Mouse (Mus musculus): ENCODE measurements at regions not wholly inside any gene's neighbourhood (a gene's known extent, or its start where the extent isn't known, plus 50 kb on each side); places are given as distances from the start of the nearest gene placed in this dataset.

GRCm38 (mm10) chr12:28186695-28187094 lies 365.5 kb downstream of the Dcdc2c start:
- DNase-seq (ENCODE audit: extremely low spot score, low spot score), result no peak

GRCm38 (mm10) chr12:28181265-28181664 lies 370.9 kb downstream of the Dcdc2c start:
- no peak for DNase-seq (ENCODE audit: extremely low spot score, low spot score)

DNA sequence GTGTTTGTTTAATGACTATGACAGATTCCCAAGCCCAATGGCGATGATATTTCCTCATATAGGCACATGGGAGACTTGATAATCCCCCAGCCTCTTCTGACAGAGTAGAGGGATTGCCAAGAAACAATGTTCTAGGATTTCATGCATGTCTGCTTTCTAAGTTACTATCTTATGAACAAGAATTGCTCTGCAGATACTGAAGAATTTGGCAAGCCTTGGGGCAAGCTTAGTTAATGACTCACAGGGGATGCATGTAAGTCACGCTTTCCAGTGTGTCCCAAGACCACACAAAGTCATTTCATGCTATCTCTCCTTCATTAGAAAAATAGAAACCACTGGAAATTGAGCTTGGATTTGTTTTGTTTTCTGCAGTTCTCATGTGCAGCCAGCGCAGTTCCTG lies 376.2 kb downstream of the Dcdc2c start:
- DNase-seq (ENCODE audit: extremely low spot score, low spot score), result no peak

GRCm38 (mm10) chr12:28174078-28174477 lies 378.1 kb downstream of the Dcdc2c start:
- DNase-seq (ENCODE audit: extremely low spot score, low spot score), result no peak

- DNase-seq (ENCODE audit: extremely low spot score, low spot score), result no peak
Observed at GRCm38 (mm10) chr12:28158786-28159185, 393.4 kb downstream of the Dcdc2c start.

DNA sequence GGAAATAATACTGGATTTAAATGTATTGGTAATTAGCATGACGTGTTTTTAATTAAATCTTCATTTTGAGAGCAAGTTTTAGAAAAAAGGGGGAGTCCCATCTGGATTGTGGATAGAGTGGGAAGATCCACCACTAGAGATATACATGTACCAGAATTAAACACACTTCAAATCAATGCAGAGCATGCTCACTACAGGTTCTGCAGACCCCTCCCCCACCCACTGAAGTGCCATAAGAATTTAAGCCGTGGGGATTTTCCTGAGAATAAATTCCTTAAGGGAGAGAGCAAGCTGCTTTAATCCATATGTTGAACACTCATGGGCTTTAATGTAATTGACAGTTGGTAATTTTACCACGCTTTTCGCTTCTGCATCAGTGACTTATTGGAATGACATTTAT lies 401.4 kb downstream of the Dcdc2c start:
- no peak for DNase-seq (ENCODE audit: extremely low spot score, low spot score)

- no peak for DNase-seq (ENCODE audit: extremely low spot score, low spot score)
Observed at GRCm38 (mm10) chr12:28135810-28136592, 416.2 kb downstream of the Dcdc2c start.

DNA sequence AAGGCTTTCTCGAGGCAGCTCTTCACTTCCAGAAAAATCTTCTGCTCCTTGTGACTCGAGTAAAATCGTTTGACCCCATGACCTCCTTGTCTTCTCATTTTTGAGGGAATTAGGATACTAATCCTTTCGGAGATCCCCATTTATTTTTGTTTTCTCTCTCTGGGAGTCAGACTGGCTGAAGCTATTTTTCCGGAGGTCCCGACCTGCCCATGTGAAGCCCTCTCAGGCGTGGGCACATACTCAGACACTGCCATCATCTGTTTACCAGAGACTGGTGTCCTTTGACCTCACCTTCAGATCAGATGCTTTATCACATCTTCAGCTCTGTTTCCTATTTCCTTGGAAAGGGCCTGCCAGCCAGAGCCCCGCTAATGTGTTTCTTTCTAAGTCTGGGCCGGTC lies 429.4 kb downstream of the Dcdc2c start:
- peak; percentile 20 for DNase-seq (ENCODE audit: extremely low spot score, low spot score)

GRCm38 (mm10) chr12:28120106-28120505 lies 432.1 kb downstream of the Dcdc2c start:
- no peak for DNase-seq (ENCODE audit: extremely low spot score, low spot score)

DNA sequence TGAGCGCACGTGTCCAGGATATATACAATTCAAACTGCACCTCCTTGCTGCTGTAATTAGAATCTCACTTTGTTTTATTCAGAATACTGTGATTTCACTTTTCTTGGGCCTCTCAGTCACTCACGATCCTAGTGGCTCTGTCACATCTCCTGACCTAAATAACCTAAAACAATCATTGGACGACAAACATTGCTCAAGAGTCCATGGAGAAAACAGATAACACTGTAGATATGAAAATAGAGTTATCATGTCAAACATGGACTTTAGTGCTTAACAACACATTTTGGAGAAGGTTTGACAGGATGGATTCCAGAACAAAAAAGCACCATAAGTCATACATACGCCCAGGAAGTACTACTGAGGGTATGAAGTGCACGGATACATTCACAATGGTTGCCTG lies 461.5 kb downstream of the Dcdc2c start:
- no peak for DNase-seq (ENCODE audit: extremely low spot score, low spot score)

DNA sequence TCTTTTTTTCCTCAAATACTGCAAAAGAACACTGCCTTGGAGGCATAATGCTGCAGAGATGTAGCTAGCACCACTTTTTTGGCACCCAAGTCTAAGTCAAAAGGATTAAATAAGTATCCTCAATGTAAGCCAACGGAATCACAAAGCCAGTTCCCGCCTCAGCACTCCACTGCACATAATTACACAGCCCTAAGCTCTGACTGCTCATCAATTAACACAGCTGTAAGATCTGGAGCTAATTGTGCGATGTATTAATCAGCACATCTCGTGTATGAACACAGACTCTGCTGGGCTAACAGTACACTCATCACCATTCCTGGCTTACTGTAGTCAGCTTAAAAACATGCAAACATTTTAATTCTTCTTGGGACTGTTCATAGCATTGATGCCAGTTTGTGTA lies 466.7 kb downstream of the Dcdc2c start:
- no peak for DNase-seq (ENCODE audit: extremely low spot score, low spot score)

GRCm38 (mm10) chr12:28076606-28077005 lies 475.6 kb downstream of the Dcdc2c start:
- DNase-seq (ENCODE audit: extremely low spot score, low spot score), result no peak

DNA sequence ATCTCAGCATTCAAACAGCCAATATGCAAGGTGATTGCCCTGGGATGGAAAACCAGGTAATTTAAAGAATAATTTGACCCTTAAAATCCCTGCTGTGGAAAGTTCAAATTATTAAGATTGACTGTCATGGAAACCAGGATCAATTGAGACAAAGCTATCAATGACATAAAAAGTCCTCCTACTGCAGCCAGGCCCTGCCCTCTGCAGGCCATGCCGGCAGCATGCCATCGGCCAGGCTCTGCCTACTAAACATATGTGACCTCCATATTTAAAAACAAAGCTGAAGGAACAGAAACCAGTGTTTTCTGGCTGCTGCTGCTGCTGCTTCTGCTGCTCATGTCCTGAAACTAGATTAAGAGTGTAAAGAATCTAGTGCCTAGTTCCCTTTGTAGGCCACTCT lies 483.6 kb downstream of the Dcdc2c start:
- DNase-seq (ENCODE audit: extremely low spot score, low spot score), result no peak

DNA sequence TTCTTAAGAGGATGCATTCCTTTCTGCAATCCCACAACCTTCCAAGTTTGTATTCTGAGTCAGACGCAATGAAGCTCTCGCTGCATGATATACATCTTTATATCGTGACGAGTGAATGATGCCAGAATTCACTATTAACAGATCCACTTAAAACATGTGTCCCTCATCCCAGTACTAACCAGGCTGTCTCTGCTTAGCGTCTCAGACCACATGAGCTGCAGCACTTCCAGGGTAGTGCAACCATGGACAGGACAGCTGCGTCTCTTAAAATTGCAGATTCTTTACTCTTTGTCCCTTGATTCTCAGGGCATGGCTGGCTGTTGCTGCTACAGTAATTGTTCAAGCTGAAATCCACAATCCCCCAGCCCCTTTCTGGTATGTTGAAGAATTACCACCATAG lies 491.9 kb downstream of the Dcdc2c start:
- DNase-seq (ENCODE audit: extremely low spot score, low spot score), result no peak

DNA sequence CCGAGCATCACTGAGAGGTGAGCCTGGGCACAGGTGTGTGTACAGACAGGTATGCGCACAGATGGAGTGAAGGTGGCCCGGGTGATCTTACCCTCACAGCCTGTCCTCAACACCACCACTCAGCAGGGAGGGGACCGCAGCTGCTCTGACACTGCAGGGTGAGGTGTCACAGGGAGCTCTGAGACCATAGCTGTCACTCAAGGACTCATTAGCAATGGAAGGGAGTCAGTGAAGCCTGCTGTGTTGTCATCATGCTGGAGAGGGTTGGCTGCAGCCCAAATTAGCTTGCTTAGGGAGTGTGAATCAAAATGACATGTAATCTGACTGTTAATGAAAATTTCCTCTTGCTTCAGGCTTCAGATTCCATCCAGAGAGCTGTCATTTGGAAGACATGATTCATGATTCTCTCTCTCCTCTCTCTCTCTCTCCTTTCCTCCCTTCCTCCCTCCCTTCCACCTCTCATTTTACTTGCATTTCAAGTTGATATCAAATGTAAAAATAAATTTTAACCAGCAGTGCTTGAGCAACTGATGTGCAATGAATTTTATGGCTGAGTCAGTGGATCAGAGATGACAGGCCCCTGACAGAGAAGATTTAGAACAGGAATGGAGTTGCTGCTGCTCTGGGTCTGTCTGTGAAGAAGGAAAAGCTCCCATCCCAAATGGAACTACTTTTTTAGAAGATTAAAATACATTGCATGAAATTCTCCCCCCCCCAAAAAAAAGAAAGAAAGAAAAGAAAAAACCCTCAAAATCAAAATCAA lies 496.5 kb downstream of the Dcdc2c start:
- DNase-seq (ENCODE audit: extremely low spot score, low spot score), result no peak

GRCm38 (mm10) chr12:28054444-28054843 lies 497.8 kb downstream of the Dcdc2c start:
- no peak for DNase-seq (ENCODE audit: extremely low spot score, low spot score)

DNA sequence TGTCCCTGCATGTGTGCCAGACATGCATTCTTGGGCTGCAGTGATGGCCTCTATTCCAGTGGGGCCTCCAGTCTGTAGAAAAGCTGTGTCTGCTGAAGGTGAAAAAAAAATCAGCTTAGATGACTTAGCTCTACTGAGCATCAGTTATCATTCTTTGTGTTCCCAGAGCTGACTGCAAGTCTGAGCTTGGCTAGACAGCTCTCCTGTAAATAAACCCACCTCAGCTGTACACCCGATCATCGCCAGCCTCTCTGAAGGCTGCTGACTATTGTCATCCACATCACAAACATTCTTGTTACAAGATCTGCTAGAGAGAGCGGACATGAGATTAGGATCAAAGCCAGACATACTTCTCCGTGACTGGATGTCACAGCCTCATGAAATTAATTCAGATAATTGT lies 504.2 kb downstream of the Dcdc2c start:
- no peak for DNase-seq (ENCODE audit: extremely low spot score, low spot score)

DNA sequence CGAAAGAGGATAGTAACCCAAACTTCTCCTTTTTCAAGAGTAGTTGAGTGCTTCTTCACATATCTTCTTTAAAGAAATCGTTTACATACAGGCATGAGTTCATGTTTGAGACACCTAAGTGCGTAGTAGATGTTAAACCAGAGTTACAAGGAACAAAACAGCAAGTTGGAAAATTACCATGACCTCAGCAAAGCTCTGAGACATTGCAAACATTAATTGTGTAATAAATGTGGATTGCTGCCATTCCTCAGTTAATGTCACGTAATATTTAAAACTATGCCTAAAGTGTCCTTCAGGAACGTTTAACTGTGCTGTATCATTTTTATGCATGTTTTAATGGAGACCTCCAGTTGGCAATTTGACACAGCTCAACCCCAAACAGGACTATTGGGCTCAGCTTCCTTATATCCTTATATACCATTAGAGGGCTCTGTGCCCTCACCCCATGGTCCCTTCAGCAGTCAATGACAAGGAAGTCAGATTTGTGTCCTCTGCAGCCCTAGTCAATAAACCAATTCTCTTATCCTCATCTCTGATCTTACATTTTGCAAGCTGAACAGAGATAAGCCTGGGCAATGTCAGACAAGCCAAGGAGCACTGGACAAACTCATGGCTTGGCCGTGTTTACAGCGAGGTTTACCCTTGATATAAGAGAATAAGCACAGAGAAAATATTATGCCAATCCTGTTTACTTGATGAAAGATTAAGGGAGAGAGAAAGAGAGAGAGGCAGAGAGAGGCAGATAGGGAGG lies 513.9 kb downstream of the Dcdc2c start:
- DNase-seq (ENCODE audit: extremely low spot score, low spot score), result no peak

DNA sequence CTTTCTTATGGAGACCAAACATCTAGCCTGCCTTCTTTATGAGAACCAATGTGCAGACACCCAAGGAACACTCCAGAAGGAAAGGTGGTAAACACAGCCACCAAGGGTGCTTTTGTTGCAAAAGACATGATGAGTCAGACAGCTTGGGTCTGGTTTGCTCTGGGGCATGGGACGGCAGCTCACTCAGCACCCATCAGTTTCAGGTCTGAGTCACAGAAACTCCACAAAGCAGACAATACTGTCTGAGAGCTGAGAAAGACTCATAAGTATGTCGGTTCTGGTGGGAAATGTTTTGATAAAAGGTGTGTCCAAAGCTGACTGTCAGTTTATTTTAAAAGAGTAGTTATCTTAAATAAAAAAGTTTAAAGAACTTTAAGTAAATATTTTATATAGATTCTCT lies 553.0 kb downstream of the Dcdc2c start:
- DNase-seq (ENCODE audit: extremely low spot score, low spot score), result no peak

GRCm38 (mm10) chr12:27992152-27992551 lies 560.0 kb downstream of the Dcdc2c start:
- DNase-seq (ENCODE audit: extremely low spot score, low spot score), result no peak

- no peak for DNase-seq (ENCODE audit: extremely low spot score, low spot score)
Observed at GRCm38 (mm10) chr12:27984261-27984841, 567.8 kb downstream of the Dcdc2c start.

All from neural tube, embryonic 10.5 days (tissue).